Mouse (Mus musculus) cerebellum, adult 18-20 months (tissue): Measurements from ENCODE around the gene Ndufs6.

Source experiments
- DNase-seq, 2 experiments: peaks; one replicate each; pipeline ENCODE4 v3.0.0; 2021

Gene Ndufs6

GRCm38 (mm10) chr13:73305398-73306084, 22.8 kb downstream of the Ndufs6 start:
- no peak for DNase-seq

- no peak for DNase-seq
These were observed 23.6 kb downstream of the Ndufs6 start for GRCm38 (mm10) chr13:73304729-73305128.

GRCm38 (mm10) chr13:73299322-73299721, 29.0 kb downstream of the Ndufs6 start:
- no peak for DNase-seq

GRCm38 (mm10) chr13:73298717-73299116, 29.6 kb downstream of the Ndufs6 start:
- DNase-seq = no peak

- DNase-seq = no peak
These were observed 37.2 kb downstream of the Ndufs6 start for GRCm38 (mm10) chr13:73291102-73291501.

- DNase-seq = no peak
These were observed 38.1 kb downstream of the Ndufs6 start for GRCm38 (mm10) chr13:73290206-73290605.

GRCm38 (mm10) chr13:73283534-73283933, 44.8 kb downstream of the Ndufs6 start:
- no peak for DNase-seq

- no peak for DNase-seq
These were observed 45.9 kb downstream of the Ndufs6 start for GRCm38 (mm10) chr13:73282407-73282806.

GRCm38 (mm10) chr13:73279196-73279595, 49.1 kb downstream of the Ndufs6 start:
- DNase-seq = no peak

- no peak for DNase-seq
These were observed 50.5 kb downstream of the Ndufs6 start for GRCm38 (mm10) chr13:73277797-73278196.

GRCm38 (mm10) chr13:73277361-73277760, 51.0 kb downstream of the Ndufs6 start:
- no peak for DNase-seq

GRCm38 (mm10) chr13:73273536-73273935, 54.8 kb downstream of the Ndufs6 start:
- DNase-seq = no peak

GRCm38 (mm10) chr13:73272794-73273282, 55.5 kb downstream of the Ndufs6 start:
- no peak for DNase-seq

GRCm38 (mm10) chr13:73271336-73272242, 56.8 kb downstream of the Ndufs6 start:
- no peak for DNase-seq

- DNase-seq = no peak
These were observed 57.8 kb downstream of the Ndufs6 start for GRCm38 (mm10) chr13:73270451-73271081.

- DNase-seq = no peak
These were observed 58.5 kb downstream of the Ndufs6 start for GRCm38 (mm10) chr13:73269891-73270290.
